Mouse (Mus musculus) lung, postnatal 0 days (tissue): Measurements from ENCODE around the gene Krt79.

ENCODE experiments used
- CTCF ChIP-seq: IDR thresholded peaks from 2 replicates; pipeline ENCODE4 v1.5.1; 2016; ENCODE audit warnings: antibody characterized with exemption, mild to moderate bottlenecking
- EP300 ChIP-seq: IDR thresholded peaks from 2 replicates; pipeline ENCODE4 v1.6.1; 2016; ENCODE audit warnings: antibody characterized with exemption, mild to moderate bottlenecking, control low read depth

DNA sequence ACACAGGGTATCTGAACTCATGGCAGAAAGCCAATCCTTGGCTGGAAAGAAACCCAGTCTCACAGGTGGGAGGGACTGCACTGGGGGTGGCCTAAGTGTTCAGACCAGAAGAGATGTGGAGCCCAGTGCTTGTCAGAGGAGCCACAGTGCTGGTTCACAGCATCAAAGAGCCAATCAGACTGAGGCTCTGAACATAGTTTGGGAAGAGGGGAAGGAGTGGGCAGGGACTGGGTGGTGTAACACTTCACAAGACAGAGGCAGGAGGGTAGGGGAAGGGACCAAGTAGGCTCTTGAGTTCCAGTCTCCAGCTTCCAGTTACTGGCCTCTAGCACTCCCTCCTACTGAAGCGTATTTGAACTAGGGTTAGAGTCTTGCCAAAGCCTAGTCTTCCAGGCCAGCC, 5.3 kb upstream of the Krt79 start:
- TF ChIP-seq EP300, result no peak
- TF ChIP-seq CTCF, result no peak
